Mouse (Mus musculus) left cerebral cortex, adult 9 months (tissue): ENCODE measurements at regions not wholly inside any gene's neighbourhood (a gene's known extent, or its start where the extent isn't known, plus 50 kb on each side); places are given as distances from the start of the nearest gene placed in this dataset.
"Not testable (repeated sequence)": the region's sequence is repeated elsewhere in the genome, so short reads cannot be mapped to it uniquely, and the experiment has no call there.

Source experiments
- DNase-seq, 2 experiments: peaks; one replicate each; pipeline ENCODE4 v3.0.0; 2022; ENCODE audit warnings: low spot score in 2 of 2

DNA sequence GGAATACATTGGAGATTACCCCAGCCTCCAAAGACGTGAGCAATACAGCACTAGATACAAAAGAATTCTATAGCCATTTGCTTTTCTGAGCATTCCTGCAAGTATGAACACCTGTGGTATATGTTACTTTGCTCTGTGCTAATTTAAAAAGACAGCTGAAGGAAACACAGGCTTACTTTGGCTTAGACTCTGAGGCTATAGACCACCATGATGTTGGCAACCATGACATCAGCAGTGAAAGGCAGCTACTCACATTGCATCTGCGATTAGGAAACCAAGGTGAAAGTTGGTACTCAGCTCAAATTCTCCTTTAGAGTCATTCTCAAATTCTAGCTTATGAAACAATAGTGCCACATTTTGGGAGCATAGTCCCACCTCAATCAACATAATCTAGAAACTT is 451.4 kb upstream of the Tbl1xr1 start:
- no peak for DNase-seq

DNA sequence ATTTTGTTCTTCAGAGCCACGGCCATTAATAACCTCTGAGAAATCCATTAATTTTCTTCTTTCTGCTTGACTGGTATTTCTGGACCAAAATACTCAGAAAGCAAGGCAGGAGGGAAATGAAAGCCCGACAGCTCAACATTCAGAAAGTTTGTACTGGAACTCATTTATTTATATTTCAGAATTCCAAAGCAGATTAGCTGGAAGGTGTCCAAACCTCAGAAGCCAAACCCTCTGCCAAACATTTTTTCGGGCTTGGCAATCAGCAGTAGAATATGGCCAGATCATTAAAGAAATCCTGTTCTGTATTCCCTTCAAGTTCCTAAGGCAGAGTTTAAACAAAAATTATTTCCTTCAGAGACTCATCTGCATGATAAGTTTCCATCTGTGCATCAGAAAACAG is 450.4 kb upstream of the Tbl1xr1 start:
- DNase-seq = peak in 1 of 2 experiments; percentile 25

GRCm38 (mm10) chr3:21627048-21627447 is 449.4 kb upstream of the Tbl1xr1 start:
- DNase-seq = not testable (repeated sequence)

DNA sequence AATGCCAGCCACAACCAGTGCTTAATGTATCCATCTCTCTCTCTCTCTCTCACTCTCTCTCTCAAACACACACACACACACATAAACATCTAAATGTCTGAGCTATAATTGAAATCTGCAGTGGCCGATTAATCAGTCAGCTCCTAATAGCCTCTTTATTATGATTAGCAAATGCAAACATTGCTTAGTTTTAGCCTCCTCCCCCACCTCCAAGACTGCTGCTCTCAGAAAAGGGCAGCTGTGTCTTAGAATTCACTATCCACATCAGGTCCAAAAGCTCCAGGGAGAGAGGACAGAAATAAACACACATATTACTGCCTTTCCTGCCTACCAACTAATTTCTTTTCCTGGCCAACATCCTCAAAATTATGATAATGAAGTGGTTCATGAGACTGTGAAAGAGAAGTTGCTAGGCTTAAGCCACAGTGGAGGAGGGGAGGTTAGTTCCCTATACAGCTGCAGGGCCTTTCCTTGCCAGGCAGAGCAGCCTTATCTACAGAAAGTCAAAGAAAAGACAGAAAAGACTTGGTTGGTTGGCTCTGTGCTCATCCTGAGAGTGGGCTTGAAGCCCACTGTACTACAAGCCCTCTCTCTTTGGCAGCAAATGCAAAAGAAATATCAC is 442.7 kb upstream of the Tbl1xr1 start:
- peak in 1 of 2 experiments; percentile 12 for DNase-seq

DNA sequence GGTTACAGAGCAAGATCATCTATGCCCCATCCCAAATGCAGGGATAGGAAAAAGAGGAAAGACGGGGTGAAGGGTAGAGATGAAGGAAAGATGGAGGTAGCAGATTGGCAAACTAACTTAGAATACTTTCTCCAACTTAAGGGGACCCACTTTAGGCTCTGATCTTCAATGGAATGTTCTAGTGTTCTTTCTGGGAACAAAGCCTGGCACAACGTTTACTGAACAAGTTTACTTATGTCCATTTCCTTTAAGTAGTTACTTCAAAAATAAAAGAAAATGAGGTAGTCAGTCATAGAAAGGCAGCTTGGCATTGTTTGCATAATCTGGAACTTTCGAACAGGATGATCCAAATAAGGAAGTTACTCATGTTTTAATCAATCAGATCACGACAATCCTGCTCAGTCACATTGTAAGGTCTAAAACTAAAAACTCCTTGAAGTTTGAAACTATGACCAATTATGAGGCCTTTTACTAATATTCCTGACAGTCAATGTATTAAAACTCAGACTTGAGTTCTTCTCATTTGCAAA is 441.7 kb upstream of the Tbl1xr1 start:
- DNase-seq = no peak

DNA sequence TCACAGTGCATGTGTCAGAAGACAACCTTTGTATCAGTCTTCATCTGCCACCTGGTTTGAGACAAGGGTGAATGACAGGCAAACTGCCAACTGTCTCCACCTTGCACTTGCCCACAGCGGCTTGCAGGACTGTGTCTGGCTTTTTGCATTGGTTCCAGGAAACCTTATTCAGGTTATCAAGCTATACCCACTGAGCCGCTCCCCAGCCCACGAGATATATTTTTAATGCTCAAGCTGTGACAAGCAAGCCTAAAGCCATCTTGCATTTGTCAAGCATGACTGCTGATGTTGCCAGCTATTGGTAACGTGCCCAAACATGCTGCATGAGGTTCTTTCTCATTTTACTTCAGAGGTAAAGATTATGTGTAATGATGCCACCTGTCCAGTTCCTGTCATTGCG is 437.6 kb upstream of the Tbl1xr1 start:
- DNase-seq = no peak

GRCm38 (mm10) chr3:21639576-21639975 is 436.9 kb upstream of the Tbl1xr1 start:
- DNase-seq = no peak

DNA sequence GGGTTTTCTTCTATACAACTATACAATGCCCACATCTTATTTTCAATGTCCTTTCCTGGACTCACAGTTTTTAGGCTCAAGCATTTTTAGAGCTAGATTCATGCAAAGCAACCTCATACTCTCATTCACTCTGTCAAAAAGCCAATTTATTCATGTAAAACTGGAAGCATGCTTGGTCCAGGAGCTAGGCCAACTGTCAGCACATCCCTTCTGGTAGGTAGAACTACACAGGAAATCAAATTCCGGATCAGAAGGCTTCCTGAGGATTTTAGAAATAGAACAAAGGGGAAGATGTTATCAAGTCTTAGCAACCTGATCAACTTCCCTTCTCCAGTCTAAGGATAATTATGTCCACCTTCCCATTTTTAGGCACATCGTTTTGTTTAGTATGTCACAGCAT is 432.4 kb upstream of the Tbl1xr1 start:
- DNase-seq = no peak

GRCm38 (mm10) chr3:21645268-21645667 is 431.2 kb upstream of the Tbl1xr1 start:
- no peak for DNase-seq

DNA sequence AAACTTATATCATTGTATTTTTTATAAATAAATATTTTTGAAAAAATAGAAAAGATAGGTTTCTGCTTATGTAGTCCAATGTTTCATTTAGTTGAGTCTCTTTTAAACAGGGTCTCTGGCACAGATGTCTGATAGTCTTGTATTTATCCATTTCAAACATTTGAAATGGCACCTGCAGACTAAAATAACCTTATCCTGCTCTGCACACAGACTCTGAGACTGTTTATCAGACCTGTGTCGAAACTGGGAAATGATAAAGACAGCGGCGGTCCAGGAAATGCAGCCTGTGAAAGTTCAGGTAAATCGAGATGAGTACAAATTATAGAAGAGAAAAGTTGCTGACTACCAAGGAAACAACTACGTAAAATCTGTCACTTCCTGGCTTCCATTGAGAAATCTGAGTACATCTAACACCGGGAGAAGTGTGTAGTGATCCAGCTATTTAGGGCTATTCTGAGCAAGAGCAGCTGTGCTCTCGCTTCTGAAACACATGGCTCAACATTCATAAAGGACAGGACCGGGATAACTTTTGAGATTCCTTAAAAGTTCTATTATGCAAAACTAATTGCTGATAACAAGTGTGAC is 426.5 kb upstream of the Tbl1xr1 start:
- DNase-seq = no peak

GRCm38 (mm10) chr3:21655301-21655700 is 421.2 kb upstream of the Tbl1xr1 start:
- DNase-seq = no peak

- DNase-seq = no peak
Measured at GRCm38 (mm10) chr3:21667349-21668143, 408.9 kb upstream of the Tbl1xr1 start.

DNA sequence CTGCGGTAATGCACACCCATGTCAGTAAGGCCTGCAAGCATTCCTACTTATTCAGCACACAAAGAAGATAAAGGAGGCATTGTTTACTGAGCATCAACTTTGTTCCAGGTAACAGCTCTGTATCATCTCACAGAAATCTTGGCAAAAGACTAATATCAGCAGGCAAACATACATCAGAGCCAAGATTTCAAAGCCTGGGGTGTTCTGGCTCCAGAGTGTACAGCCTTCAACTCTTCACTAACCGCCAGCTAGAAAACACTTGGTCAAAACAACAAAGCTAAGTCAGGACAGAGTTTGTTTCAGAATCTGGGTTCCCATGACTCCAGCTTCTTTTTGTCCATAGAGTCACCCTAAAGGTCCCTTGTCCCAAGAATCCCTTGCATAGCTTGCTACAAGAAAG is 404.6 kb upstream of the Tbl1xr1 start:
- no peak for DNase-seq

GRCm38 (mm10) chr3:21672492-21672891 is 404.0 kb upstream of the Tbl1xr1 start:
- no peak for DNase-seq

DNA sequence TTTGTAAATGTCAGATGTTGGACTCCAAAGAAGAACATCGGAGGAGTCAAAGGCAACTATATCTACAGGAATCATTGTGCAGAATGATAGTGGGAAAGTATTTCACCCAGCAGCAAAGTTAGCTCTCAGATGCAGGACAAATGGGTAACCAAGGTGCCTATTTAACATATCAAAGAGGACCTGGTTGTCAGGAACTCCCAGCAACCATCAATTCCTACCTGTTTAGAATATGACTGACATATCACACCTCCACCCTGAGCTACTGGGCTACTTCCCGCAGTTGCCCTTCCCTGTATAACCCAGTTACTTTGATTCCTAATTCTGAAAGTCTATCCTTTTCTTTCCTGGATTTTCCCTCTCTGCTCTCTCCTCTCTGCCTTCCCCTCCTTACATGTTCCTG is 403.0 kb upstream of the Tbl1xr1 start:
- DNase-seq = no peak

DNA sequence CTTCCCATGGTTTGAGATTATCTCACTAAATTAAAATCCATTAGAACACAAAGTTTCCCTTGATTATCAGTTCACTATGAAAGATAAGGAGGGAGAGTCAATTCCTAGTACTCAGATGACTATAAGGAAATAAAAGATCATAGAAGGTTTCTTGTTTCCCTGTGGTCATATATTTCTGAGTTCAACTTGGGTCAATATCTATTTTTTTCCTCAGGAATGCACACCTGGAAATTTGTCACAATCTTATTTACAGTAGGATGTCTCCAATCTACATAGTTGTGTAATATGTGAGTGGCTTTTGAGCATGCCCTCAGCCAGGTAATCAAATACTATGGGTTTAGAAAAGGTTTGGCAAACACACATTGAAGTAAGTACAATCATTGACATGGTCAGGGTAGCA is 398.2 kb upstream of the Tbl1xr1 start:
- no peak for DNase-seq

DNA sequence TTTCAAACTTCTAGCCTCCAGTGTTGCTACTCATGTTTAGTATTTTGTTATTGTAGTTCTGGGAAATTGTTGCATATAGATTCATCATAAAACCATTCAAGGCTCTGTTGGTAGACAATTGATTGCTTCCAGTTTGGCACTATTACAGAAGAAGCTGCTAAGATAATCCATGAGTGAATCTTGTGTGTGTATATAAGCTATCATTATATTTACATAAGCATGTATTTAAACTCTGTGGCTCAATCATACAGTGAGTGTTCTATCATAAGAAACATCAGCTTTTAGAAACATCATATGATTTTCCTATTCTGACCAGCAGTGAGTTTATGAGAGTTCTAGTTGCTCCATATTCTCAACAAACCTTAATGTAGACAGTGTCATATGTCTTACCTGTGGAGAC is 397.7 kb upstream of the Tbl1xr1 start:
- DNase-seq = no peak

DNA sequence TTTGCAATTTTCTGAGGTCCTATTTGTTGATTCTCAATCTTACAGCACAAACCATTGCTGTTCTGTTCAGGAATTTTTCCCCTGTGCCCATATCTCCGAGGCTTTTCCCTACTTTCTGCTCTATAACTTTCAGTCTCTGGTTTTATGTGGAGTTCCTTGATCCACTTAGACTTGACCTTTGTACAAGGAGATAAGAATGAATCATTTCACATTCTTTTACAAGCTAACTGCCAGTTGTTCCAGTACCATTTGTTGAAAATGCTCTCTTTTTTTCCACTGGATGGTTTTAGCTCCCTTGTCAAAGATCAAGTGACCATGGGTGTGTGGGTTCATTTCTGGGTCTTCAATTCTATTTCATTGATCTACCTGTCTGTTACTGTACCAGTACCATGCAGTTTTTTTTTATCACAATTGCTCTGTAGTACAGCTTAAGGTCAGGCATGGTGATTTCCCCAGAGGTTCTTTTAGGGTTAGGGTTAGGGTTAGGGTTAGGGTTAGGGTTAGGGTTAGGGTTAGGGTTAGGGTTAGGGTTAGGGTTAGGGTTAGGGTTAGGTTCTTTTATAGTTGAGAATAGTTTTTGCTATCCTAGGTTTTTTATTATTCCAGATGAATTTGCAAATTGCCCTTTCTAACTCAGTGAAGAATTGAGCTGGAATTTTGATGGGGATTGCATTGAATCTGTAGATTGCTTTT is 378.3 kb upstream of the Tbl1xr1 start:
- DNase-seq = not testable (repeated sequence)

DNA sequence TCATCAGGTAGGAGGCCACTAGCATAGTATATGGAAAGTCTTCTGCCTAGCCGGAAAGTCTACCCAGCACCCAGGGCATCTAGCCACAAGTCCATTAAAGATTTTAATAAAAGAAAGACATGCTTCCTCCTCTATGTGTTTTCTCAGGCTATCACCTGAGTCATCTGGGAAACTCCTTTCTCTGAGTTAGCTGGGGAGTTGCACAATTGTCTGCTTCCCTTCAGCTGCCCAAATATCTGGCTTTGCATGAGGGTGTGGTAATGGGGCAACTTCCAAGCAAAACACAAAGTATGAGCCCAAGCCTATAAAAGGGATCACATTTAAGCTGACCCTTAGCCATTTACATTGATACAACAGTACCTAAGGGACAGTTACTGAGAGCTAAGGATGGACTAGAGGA is 376.9 kb upstream of the Tbl1xr1 start:
- DNase-seq = no peak

GRCm38 (mm10) chr3:21700326-21700725 is 376.1 kb upstream of the Tbl1xr1 start:
- no peak for DNase-seq

DNA sequence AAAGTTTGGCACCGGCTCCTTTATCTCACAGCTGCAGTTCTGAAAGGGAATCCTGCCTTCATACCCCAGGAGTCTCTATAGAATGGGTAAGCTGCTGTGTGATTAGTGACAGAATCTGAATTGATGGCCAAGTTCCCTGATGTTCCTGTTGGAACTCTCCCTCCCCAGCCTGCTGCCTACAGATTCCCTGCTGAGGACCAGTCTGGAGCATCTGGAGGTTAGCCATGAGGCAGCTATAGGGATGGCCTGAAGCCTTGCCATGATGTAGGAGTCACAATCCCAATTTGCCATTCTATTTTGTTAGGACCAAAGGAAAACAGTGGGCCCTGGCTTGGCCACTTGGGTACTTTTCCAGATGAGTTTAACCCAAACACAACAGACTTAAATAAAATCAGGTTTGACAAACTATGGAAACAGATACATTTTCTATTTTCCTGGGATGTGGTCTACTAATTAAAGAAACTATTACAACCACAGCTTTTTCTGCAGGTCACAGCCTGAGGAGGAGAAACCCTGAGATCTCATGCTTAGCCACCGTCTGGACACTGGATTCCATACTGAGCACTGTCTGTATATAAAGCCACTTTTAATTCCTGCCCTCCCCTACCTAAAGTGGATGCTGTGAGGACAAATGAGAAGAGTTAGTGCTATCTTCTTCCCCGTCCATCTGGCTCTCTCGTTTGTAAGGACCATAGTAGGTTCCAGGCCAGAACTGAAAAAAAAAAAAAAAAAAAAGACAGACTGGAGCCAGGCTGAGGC is 349.5 kb upstream of the Tbl1xr1 start:
- DNase-seq = no peak

- DNase-seq = no peak
Measured at GRCm38 (mm10) chr3:21728019-21728418, 348.4 kb upstream of the Tbl1xr1 start.
